Mouse (Mus musculus): ENCODE data around the gene Sys1.

DNA sequence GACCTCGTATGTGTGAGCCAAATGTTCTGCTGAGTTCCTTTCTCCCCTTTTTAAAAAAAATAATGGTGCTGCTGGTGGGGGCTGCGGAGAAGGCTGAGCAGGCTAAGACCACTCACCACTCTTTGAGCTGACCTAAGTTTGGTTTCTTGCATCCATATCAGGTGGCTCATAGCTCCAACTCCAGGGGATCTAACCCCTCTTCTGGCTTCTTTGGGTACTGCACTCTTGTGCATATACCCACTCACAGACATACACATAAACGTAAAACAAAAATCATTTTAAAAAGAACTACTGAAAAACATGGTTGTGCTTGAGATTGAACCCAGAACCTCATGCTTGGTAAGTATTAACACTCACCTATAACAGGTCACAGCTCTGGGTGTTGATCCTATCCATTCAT lies 48.2 kb downstream of the Sys1 start:
- TF ChIP-seq CTCF (IDR thresholded peaks at IDR 0.05; ENCODE audit: low read depth) (peak; percentile 26), EP300 (optimal IDR thresholded peaks at IDR 0.05) (no peak)
